Mouse (Mus musculus) thymus, adult 2 months (tissue): Measurements from ENCODE around the gene Il34.

ENCODE experiments used
- CTCF ChIP-seq: fragments of 200-500 bp; IDR thresholded peaks from 2 replicates; pipeline ENCODE4 v1.5.1; 2012; ENCODE audit warnings: mild to moderate bottlenecking, control low read depth, low read length, moderate library complexity, borderline replicate concordance; ENCODE audit not compliant: control insufficient read depth, poor library complexity, insufficient read depth; ENCODE audit errors: extremely low read depth
- POLR2A ChIP-seq: fragments of 200-500 bp; IDR thresholded peaks from 2 replicates; pipeline ENCODE4 v1.6.1; 2012; ENCODE audit warnings: mild to moderate bottlenecking, low read length, control low read depth, moderate library complexity; ENCODE audit not compliant: control insufficient read depth, poor library complexity, insufficient read depth; ENCODE audit errors: extremely low read depth

- no peak for TF ChIP-seq CTCF
- no peak for TF ChIP-seq POLR2A
These were observed 4.1 kb upstream of the Il34 start for GRCm38 (mm10) chr8:110809831-110810230.
